Mouse (Mus musculus) small intestine, adult 2 months (tissue): ENCODE measurements around the gene Smim13.

Source experiments
- CTCF ChIP-seq: fragments of 200-500 bp; IDR thresholded peaks from 2 replicates; pipeline ENCODE4 v1.5.1; 2012; ENCODE audit warnings: low read depth, mild to moderate bottlenecking, control low read depth, inconsistent platforms, low read length, moderate library complexity, mixed read lengths; ENCODE audit not compliant: insufficient replicate concordance, insufficient read length; ENCODE audit errors: extremely low read depth
- POLR2A ChIP-seq: fragments of 200-500 bp; IDR thresholded peaks from 2 replicates; pipeline ENCODE4 v1.6.1; 2012; ENCODE audit warnings: low read depth, mild to moderate bottlenecking, control low read depth, inconsistent platforms, low read length, moderate library complexity

DNA sequence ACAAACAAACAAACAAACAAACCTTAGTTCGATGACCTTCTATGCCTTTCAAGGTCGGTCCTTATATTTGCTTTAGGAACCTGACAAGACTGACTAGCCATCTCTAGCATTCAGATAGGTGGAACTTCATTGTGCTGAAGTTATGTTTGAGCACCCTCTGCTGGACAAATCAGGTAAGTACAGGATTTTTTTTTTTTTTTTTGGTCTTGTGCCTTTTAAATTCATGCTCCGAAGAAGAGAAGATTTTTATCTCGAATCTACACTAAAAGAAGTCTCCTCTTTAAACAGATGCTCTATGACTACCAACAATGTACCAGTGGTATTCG is 10.9 kb upstream of the Smim13 start:
- TF ChIP-seq POLR2A (no peak), CTCF (no peak)
